Mouse (Mus musculus) ES-Bruce4 (cell line): Measurements from ENCODE around the gene Pdzd9.

Experiments used
- CTCF ChIP-seq: IDR thresholded peaks from one replicate; pipeline ENCODE4 v1.8.1; 2011; ENCODE audit warnings: low read depth, low read length
- EP300 ChIP-seq: IDR thresholded peaks from 2 replicates; pipeline ENCODE4 v1.6.1; 2011; ENCODE audit warnings: low read depth, low read length; ENCODE audit not compliant: insufficient read depth
- POLR2A ChIP-seq: IDR thresholded peaks from one replicate; pipeline ENCODE4 v1.8.1; 2011; ENCODE audit warnings: low read length; ENCODE audit not compliant: insufficient read depth

- TF ChIP-seq POLR2A (no peak), CTCF (no peak), EP300 (no peak)
These were observed 34.8 kb downstream of the Pdzd9 start for GRCm38 (mm10) chr7:120635362-120635781.
